Mouse (Mus musculus) liver, embryonic 14.5 days (tissue): ENCODE results near the gene Olfr597. TPM values are rescaled to one million over a fixed set of nuclear protein-coding genes. Genes with fewer than 3 reads are reported as not detected.
"Not testable (repeated sequence)": the region's sequence is repeated elsewhere in the genome, so short reads cannot be mapped to it uniquely, and the experiment has no call there.

ENCODE experiments used
- ATAC-seq: fragments of 200-750 bp; cut with Nextera tagmentation; 2 replicates; pipeline ENCODE4 v1.8.0; 2017; ENCODE audit warnings: moderate number of reproducible peaks, mild to moderate bottlenecking, moderate library complexity; ENCODE audit not compliant: insufficient read depth
- DNase-seq, 3 experiments: peaks; one replicate each; pipeline ENCODE4 v3.0.0-alpha.2; 2012 to 2013; ENCODE audit warnings: low read depth in 3 of 3, low spot score in 3 of 3
- H3K27ac ChIP-seq: fragments of 300-500 bp; sonication (generic); 2 replicates; pipeline ENCODE4 v1.5.1; 2014; ENCODE audit warnings: moderate library complexity, mild to moderate bottlenecking, control low read depth, inconsistent platforms
- H3K27me3 ChIP-seq: fragments of 300-500 bp; sonication (generic); 2 replicates; pipeline ENCODE4 v1.6.1; 2014; ENCODE audit warnings: mild to moderate bottlenecking, low read length, moderate library complexity; ENCODE audit not compliant: control insufficient read depth, insufficient read depth
- H3K36me3 ChIP-seq: fragments of 300-500 bp; sonication (generic); replicated peaks from 2 replicates; pipeline ENCODE4 v1.6.1; 2014; ENCODE audit warnings: low read depth; ENCODE audit not compliant: control insufficient read depth, insufficient read depth
- H3K4me1 ChIP-seq, 2 experiments: fragments of 200-500 bp in 1 of 2; fragments of 300-500 bp in 1 of 2; sonication (generic) in 1 of 2; replicated peaks; 2 replicates each; pipeline ENCODE4 v1.6.1; 2012 to 2014; ENCODE audit warnings: antibody characterized with exemption in 1 of 2, inconsistent platforms in 1 of 2, low read length in 1 of 2; ENCODE audit not compliant: control insufficient read depth in 2 of 2, insufficient read depth in 2 of 2
- H3K4me2 ChIP-seq: fragments of 300-500 bp; sonication (generic); 2 replicates; pipeline ENCODE4 v1.6.1; 2014; ENCODE audit warnings: low read depth, mild to moderate bottlenecking, control low read depth, moderate library complexity
- H3K4me3 ChIP-seq, 2 experiments: fragments of 200-500 bp in 1 of 2; fragments of 300-500 bp in 1 of 2; sonication (generic) in 1 of 2; 2 replicates each; pipeline ENCODE4 v1.5.1; 2012 to 2014; ENCODE audit warnings: low read depth in 2 of 2, low read length in 2 of 2, mild to moderate bottlenecking in 2 of 2, control low read depth in 1 of 2, inconsistent platforms in 1 of 2, moderate library complexity in 1 of 2; ENCODE audit not compliant: insufficient read depth in 1 of 2
- H3K9ac ChIP-seq: fragments of 300-500 bp; sonication (generic); replicated peaks from 2 replicates; pipeline ENCODE4 v1.6.1; 2014; ENCODE audit warnings: mild to moderate bottlenecking, control low read depth, moderate library complexity
- H3K9me3 ChIP-seq: fragments of 300-500 bp; sonication (generic); 2 replicates; pipeline ENCODE4 v1.6.1; 2016; ENCODE audit warnings: low read length, mixed read lengths; ENCODE audit not compliant: control insufficient read depth
- CTCF ChIP-seq: IDR thresholded peaks from 2 replicates; pipeline ENCODE4 v1.5.1; 2016; ENCODE audit warnings: antibody characterized with exemption, low read depth, control low read depth
- EP300 ChIP-seq: IDR thresholded peaks from 2 replicates; pipeline ENCODE4 v1.6.1; 2016; ENCODE audit warnings: antibody characterized with exemption, low read depth
- WGBS: fragments of 180-500 bp; shearing (Covaris S2); extraction: QIAGEN DNeasy Blood & Tissue Kit; methylation state at CpG from one replicate; pipeline ENCODE4 v1.1.7; 2014; ENCODE audit not compliant: insufficient replicate concordance; 5-methylcytosine and 5-hydroxymethylcytosine counted together
- polyA plus RNA-seq, 2 experiments: library from polyadenylated mRNA; depleted of rRNA in 1 of 2; stranded (reverse) in 1 of 2; unstranded in 1 of 2; fragments of >200 nt; fragmentation: Nextera tagmentation in 1 of 2; extraction: Ambion mirVana in 1 of 2; gene quantifications; 2 replicates each; pipeline versions ENCODE4 v1.2.1 to v1.2.3; 2012 to 2014

The Olfr597 gene
- polyA plus RNA-seq (2012; rRNA removed) (not detected in 2 replicates), polyA plus RNA-seq (2014; fragmentation: Nextera tagmentation; extraction: Ambion mirVana) (not detected in 2 replicates)

GRCm38 (mm10) chr7:103316015-103316414 lies at the start of gene Olfr597:
TSS of gene Olfr597 (plus strand) at chr7:103316315.
- not testable (repeated sequence) for H3K4me3 ChIP-seq, H3K4me1 ChIP-seq, H3K9ac ChIP-seq, H3K27me3 ChIP-seq, H3K27ac ChIP-seq, DNase-seq, ATAC-seq, H3K4me2 ChIP-seq, H3K36me3 ChIP-seq, H3K9me3 ChIP-seq
- 79% methylated on average over 2 of the region's 2 CpGs for WGBS

- H3K36me3 ChIP-seq, H3K27me3 ChIP-seq, H3K9me3 ChIP-seq, H3K4me1 ChIP-seq, H3K9ac ChIP-seq, H3K4me2 ChIP-seq, H3K4me3 ChIP-seq, H3K27ac ChIP-seq, ATAC-seq, DNase-seq: not testable (repeated sequence)
- WGBS, result 52% methylated on average over 2 of the region's 2 CpGs
These were observed 10.8 kb upstream of the Olfr597 start, which contains the start of gene Olfr596 for GRCm38 (mm10) chr7:103305348-103305747. TSS of gene Olfr596 (plus strand) at chr7:103305648.

- ATAC-seq (no peak), DNase-seq (no peak)
- H3K9ac ChIP-seq, result no peak within 1 kb of the TSS
- H3K9me3 ChIP-seq, result no peaks in the 10 kb centered on the region
- H3K4me3 ChIP-seq, result no peak within 1 kb of the TSS
- no peak within 1 kb of the TSS for H3K27ac ChIP-seq
- H3K27me3 ChIP-seq, result no peaks in the 10 kb centered on the region
- TF ChIP-seq EP300 (no peak), CTCF (no peak)
- no peaks in the 10 kb centered on the region for H3K36me3 ChIP-seq
- no peaks in the 10 kb centered on the region for H3K4me1 ChIP-seq
- no peak within 1 kb of the TSS for H3K4me2 ChIP-seq
These were observed 7.2 kb downstream of the Olfr597 start, which contains the start of gene Olfr598 for GRCm38 (mm10) chr7:103323268-103323667. TSS of gene Olfr598 (plus strand) at chr7:103323568.

- no peaks in the 10 kb centered on the region for H3K27me3 ChIP-seq
These were observed 19.5 kb downstream of the Olfr597 start, which contains the start of gene Olfr599 for GRCm38 (mm10) chr7:103335617-103336016. TSS of gene Olfr599 (plus strand) at chr7:103335917.

GRCm38 (mm10) chr7:103349569-103349968 lies 33.5 kb downstream of the Olfr597 start, which contains the start of gene Olfr600:
TSS of gene Olfr600 (minus strand) at chr7:103349669.
- no peak within 1 kb of the TSS for H3K4me2 ChIP-seq
- H3K4me3 ChIP-seq, result no peak within 1 kb of the TSS
- ATAC-seq (no peak), DNase-seq (no peak)
- no peaks in the 10 kb centered on the region for H3K27me3 ChIP-seq
- no peaks in the 10 kb centered on the region for H3K36me3 ChIP-seq
- TF ChIP-seq EP300 (no peak), CTCF (no peak)
- H3K9me3 ChIP-seq, result no peaks in the 10 kb centered on the region
- H3K9ac ChIP-seq, result no peak within 1 kb of the TSS
- H3K27ac ChIP-seq, result no peak within 1 kb of the TSS
- no peaks in the 10 kb centered on the region for H3K4me1 ChIP-seq

More at GRCm38 (mm10) chr7:103335617-103336016, 19.5 kb downstream of the Olfr597 start, which contains the start of gene Olfr599:
- ATAC-seq (no peak), DNase-seq (no peak)
- Histone ChIP-seq H3K4me2 (no peak within 1 kb of the TSS), H3K27ac (no peak within 1 kb of the TSS), H3K9ac (no peak within 1 kb of the TSS), H3K9me3 (no peaks in the 10 kb centered on the region), H3K36me3 (no peaks in the 10 kb centered on the region), H3K4me3 (no peak within 1 kb of the TSS), H3K4me1 (no peaks in the 10 kb centered on the region)
- no peak for TF ChIP-seq EP300
- TF ChIP-seq CTCF, result no peak
- 77% methylated on average over 1 of the region's 1 CpGs for WGBS
